Mouse (Mus musculus) bone marrow, adult 2 months (tissue): Measurements from ENCODE around the gene Selenon. TPM values are rescaled to one million over a fixed set of nuclear protein-coding genes. Genes with fewer than 3 reads are reported as not detected.

Experiments used
- H3K27ac ChIP-seq: fragments of 200-500 bp; 2 replicates; pipeline ENCODE4 v1.5.1; 2012; ENCODE audit warnings: low read depth, mild to moderate bottlenecking, control low read depth, inconsistent platforms, low read length; ENCODE audit not compliant: control insufficient read depth, poor library complexity, insufficient read depth
- H3K4me1 ChIP-seq: fragments of 200-500 bp; 2 replicates; pipeline ENCODE4 v1.6.1; 2011; ENCODE audit warnings: low read length; ENCODE audit not compliant: control insufficient read depth, insufficient read depth
- H3K4me3 ChIP-seq: fragments of 200-500 bp; replicated peaks from 2 replicates; pipeline ENCODE3; 2011; ENCODE audit warnings: mild to moderate bottlenecking, low read depth, low read length, control low read depth; ENCODE audit not compliant: control insufficient read depth
- CTCF ChIP-seq: fragments of 200-500 bp; IDR thresholded peaks from 2 replicates; pipeline ENCODE4 v1.5.1; 2011; ENCODE audit warnings: low read length, control low read depth; ENCODE audit not compliant: control insufficient read depth, insufficient read depth
- POLR2A ChIP-seq: fragments of 200-500 bp; IDR thresholded peaks from 2 replicates; pipeline ENCODE4 v1.6.1; 2011; ENCODE audit warnings: low read depth, mild to moderate bottlenecking, control low read depth, low read length, borderline replicate concordance; ENCODE audit not compliant: control insufficient read depth
- WGBS: fragments of 180-500 bp; shearing (Covaris S2); methylation state at CpG from one replicate; pipeline ENCODE4 v1.1.7; 2018; 5-methylcytosine and 5-hydroxymethylcytosine counted together
- polyA plus RNA-seq: library from polyadenylated mRNA; stranded (reverse); fragments of >200 nt; gene quantifications from 2 replicates; pipeline ENCODE4 v1.2.4, GENCODE M21; 2011; ENCODE audit warnings: low replicate concordance; ENCODE audit not compliant: missing spikeins, insufficient read depth, insufficient read length

Selenon gene
- polyA plus RNA-seq, 1 experiment = 8.4 TPM

DNA sequence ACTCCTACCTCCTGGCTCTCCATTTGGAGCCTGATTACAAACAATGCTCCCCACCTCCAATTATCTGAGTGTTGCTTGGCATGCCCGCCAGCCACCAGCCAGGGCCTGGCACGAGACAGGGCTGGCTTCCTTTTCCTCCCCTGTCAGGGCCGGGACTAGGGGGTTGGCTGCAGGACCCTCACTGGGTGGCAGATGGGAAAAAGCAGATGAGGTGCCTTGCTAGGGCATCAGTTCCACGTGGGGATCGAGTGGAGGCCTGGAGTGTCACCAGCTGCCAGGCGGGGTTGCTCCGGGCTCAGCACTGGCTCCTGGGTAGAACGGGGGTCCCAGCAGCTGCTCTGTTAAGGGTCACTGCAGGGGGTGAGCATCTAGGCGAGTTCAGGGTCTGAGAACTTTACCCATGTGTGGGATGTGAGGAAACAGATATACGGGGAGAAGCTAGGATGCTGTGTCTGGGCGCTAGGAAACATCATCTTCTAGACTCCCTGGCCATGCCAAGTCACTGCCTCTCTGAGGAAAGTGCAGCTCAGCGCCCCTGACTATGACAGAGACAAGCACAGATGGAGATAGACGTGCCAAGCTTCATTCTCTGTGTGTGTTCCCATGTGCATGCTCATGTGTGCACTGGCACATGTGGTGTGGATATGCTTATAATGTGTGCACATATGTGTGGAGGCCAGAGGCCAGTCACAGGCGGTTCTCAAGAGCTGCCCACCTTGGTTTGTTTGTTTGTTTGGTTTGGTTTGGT lies 18.9 kb upstream of the Selenon start:
- no peak for TF ChIP-seq POLR2A
- no peak for TF ChIP-seq CTCF
- 78% methylated on average over 14 of the region's 14 CpGs for WGBS
- Histone ChIP-seq H3K4me1 (no peaks in the 10 kb centered on the region; the same call in 1 of the 2 replicates), H3K4me3 (no peak overlapping the region), H3K27ac (no peak overlapping the region)

DNA sequence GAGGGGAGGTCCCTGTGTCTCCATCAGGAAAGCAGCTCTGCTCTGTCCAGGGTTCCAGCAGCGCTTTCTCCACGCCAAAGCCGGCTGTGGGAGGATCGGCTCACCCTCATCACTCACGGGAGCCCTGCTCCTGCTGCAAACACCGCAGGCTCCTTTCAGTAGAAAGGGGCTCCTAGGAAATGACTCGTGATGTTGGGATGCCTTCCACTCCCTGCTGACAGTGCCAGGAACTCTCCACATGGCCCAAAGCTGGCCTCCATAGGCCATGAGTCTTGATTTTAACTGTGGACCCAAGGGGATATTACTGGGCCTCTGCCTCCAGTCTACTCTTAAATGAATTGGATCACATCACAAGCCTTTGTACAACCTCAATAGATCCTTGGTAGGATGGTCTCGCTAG lies 17.9 kb upstream of the Selenon start:
- no peak for TF ChIP-seq POLR2A
- TF ChIP-seq CTCF = no peak
- Histone ChIP-seq H3K4me3 (no peak overlapping the region), H3K27ac (no peak overlapping the region), H3K4me1 (no peaks in the 10 kb centered on the region; the same call in 1 of the 2 replicates)
- WGBS = 82% methylated on average over 8 of the region's 8 CpGs

- Histone ChIP-seq H3K4me1 (no peaks in the 10 kb centered on the region; the same call in 1 of the 2 replicates), H3K27ac (no peak overlapping the region), H3K4me3 (no peak overlapping the region)
- no peak for TF ChIP-seq POLR2A
- peak; percentile 50 for TF ChIP-seq CTCF
- 85% methylated on average over 6 of the region's 6 CpGs for WGBS
These were observed 17.2 kb upstream of the Selenon start for GRCm38 (mm10) chr4:134569205-134569604.

GRCm38 (mm10) chr4:134567377-134568226 lies 15.6 kb upstream of the Selenon start:
- 88% methylated on average over 19 of the region's 19 CpGs for WGBS
- H3K4me1 ChIP-seq = no peaks in the 10 kb centered on the region; the same call in 1 of the 2 replicates
- TF ChIP-seq POLR2A (no peak), CTCF (no peak)
- H3K4me3 ChIP-seq = no peak overlapping the region
- H3K27ac ChIP-seq = no peak overlapping the region

DNA sequence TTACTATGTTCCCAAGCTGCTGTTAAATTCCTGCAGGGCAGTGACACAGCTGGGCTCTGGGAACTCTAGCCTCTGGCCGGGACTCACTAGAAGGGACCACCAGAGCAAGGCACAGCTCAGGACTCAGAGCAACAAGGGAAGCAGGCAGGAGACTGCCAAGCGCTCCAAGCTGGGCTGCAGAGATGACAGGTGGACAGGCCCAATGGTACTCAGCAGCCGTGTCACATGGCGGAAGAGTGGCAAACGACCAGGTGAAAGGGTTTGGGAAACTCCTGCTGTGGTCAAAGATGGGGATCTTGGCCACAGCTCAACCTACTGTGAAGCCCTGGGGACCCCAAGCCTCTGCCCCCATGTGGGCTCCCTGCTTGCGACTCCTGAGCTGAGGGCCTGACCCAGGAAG lies 12.1 kb upstream of the Selenon start:
- WGBS = 78% methylated on average over 6 of the region's 6 CpGs
- no peak overlapping the region for H3K4me3 ChIP-seq
- no peaks in the 10 kb centered on the region for H3K4me1 ChIP-seq
- TF ChIP-seq CTCF (no peak), POLR2A (no peak)
- no peak overlapping the region for H3K27ac ChIP-seq

GRCm38 (mm10) chr4:134563624-134564023 lies 11.7 kb upstream of the Selenon start:
- no peaks in the 10 kb centered on the region for H3K4me1 ChIP-seq
- TF ChIP-seq CTCF (no peak), POLR2A (no peak)
- 76% methylated on average over 16 of the region's 16 CpGs for WGBS
- no peak overlapping the region for H3K27ac ChIP-seq
- H3K4me3 ChIP-seq = no peak overlapping the region

DNA sequence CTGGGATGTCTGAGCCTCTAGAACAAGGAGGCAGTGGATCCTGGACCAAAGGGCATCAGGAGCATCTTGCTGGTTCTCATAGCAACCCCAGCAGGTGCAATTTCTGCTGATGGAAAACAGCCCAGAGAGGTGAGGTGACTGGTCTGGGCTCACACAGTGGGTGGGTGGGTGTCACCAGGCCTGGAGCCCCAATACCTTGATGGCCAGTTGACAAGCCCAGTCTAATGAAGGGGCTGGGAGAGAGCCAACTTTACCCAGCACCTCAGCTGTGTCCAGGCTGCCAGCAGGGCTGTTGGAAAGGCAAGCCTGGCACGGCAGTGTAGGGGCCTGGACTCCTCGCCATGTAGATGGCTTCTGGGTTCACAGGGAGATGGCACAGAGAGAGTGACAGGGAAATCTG lies 10.0 kb upstream of the Selenon start:
- H3K4me1 ChIP-seq = peaks cover 2% of the 10 kb centered on the region; the same call in 1 of the 2 replicates
- no peak for TF ChIP-seq POLR2A
- no peak for TF ChIP-seq CTCF
- H3K27ac ChIP-seq = no peak overlapping the region
- WGBS = 84% methylated on average over 2 of the region's 2 CpGs
- H3K4me3 ChIP-seq = no peak overlapping the region

- H3K4me1 ChIP-seq = peaks cover 2% of the 10 kb centered on the region; the same call in 1 of the 2 replicates
- no peak overlapping the region for H3K27ac ChIP-seq
- no peak overlapping the region for H3K4me3 ChIP-seq
- 88% methylated on average over 8 of the region's 8 CpGs for WGBS
- TF ChIP-seq CTCF (no peak), POLR2A (no peak)
These were observed 8.7 kb upstream of the Selenon start for GRCm38 (mm10) chr4:134560699-134561098.
